In the genomic region with DNA sequence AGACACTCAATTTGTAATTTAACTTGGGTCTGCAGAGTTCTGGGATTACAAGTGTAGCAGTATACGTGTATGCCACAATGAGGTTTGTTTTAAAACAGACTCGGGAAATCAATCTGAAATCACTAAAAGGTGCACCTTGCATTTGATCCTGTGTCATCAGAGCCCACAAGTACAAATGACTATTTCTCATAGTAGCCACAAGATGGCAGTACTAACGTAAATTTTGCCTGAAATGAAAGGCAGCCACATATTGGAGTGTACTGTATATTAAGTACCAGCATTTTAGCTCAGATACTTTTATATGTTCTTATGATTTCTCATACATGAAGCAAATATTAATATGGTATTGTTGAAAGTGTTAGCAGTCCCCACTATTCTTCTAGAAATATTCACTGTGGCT, we compare ENCODE assay signal across 12 mouse cellular contexts.
DNase-seq lines count a peak whose midpoint lies in the region; ATAC-seq and TF ChIP-seq lines count a peak whose summit lies in the region.
"Had no signal": no experiment of that assay in that cellular context is flagged by ENCODE, and none has a peak within 500 bp of the region (broad histone marks: within the 10 kb centered on the region; RNA-seq: fewer than 3 reads in every experiment).

No protein-coding gene starts in this region.

- peak; percentile 29 for DNase-seq in embryonic facial prominence, embryonic 11.5 days (ENCODE audit: low spot score)
- DNase-seq in embryonic facial prominence, embryonic 10.5 days (ENCODE audit: low spot score): no peak
- DNase-seq in layer of hippocampus, adult 2 months (ENCODE audit: low spot score in 2 of 2): no peak
- DNase-seq in layer of hippocampus, postnatal 36 days: no peak
- peak; percentile 24 for DNase-seq in A20 (ENCODE audit: low read depth, low spot score)
- DNase-seq in embryo, embryonic 11.5 days (ENCODE audit: low read depth, low spot score): peak; percentile 5
- DNase-seq in c-Kit-positive CD71-positive TER-119-positive erythroid progenitor cells, embryonic 14.5 days (ENCODE audit: low spot score): no peak
- no peak for DNase-seq in neural tube, embryonic 10.5 days (ENCODE audit: extremely low spot score, low spot score)
- DNase-seq: kidney, adult 11 months; spleen, adult 18-20 months had no signal

- no peak overlapping the region for H3K4me3 ChIP-seq in embryonic facial prominence, embryonic 11.5 days (ENCODE audit: low read depth, low read length)
- H3K4me3 ChIP-seq in embryonic facial prominence, embryonic 10.5 days: no peak overlapping the region
- no peak overlapping the region for H3K4me3 ChIP-seq in layer of hippocampus, adult 2 months
- H3K4me3 ChIP-seq: heart, embryonic 15.5 days; liver, embryonic 15.5 days had no signal

- H3K4me1 ChIP-seq in embryonic facial prominence, embryonic 11.5 days (ENCODE audit: control insufficient read depth, insufficient read depth, low read length): no peaks in the 10 kb centered on the region
- H3K4me1 ChIP-seq in embryonic facial prominence, embryonic 10.5 days: no peaks in the 10 kb centered on the region
- H3K4me1 ChIP-seq: heart, embryonic 15.5 days; liver, embryonic 15.5 days had no signal

- no peaks in the 10 kb centered on the region for H3K27me3 ChIP-seq in embryonic facial prominence, embryonic 11.5 days (ENCODE audit: control insufficient read depth, insufficient read depth, low read length)
- H3K27me3 ChIP-seq in embryonic facial prominence, embryonic 10.5 days (replicated peaks; ENCODE audit: low read depth, poor library complexity, severe bottlenecking): no peaks in the 10 kb centered on the region
- H3K27me3 ChIP-seq: heart, embryonic 15.5 days; liver, embryonic 15.5 days had no signal

- H3K36me3 ChIP-seq in embryonic facial prominence, embryonic 11.5 days (replicated peaks; ENCODE audit: control insufficient read depth, insufficient read depth, low read depth, low read length): no peaks in the 10 kb centered on the region
- no peaks in the 10 kb centered on the region for H3K36me3 ChIP-seq in embryonic facial prominence, embryonic 10.5 days (replicated peaks)
- H3K36me3 ChIP-seq: heart, embryonic 15.5 days; liver, embryonic 15.5 days had no signal

- H3K4me2 ChIP-seq in embryonic facial prominence, embryonic 11.5 days (ENCODE audit: low read depth, low read length): no peak overlapping the region
- H3K4me2 ChIP-seq: heart, embryonic 15.5 days; liver, embryonic 15.5 days had no signal

- no peak for ATAC-seq in embryonic facial prominence, embryonic 11.5 days (replicated peaks; ENCODE audit: insufficient number of reproducible peaks, low FRiP score, low TSS enrichment, low read depth)

- H3K9me3 ChIP-seq in embryonic facial prominence, embryonic 11.5 days (replicated peaks; ENCODE audit: control insufficient read depth, low read length): no peaks in the 10 kb centered on the region
- H3K9me3 ChIP-seq in embryonic facial prominence, embryonic 10.5 days: no peaks in the 10 kb centered on the region
- H3K9me3 ChIP-seq: heart, embryonic 15.5 days; liver, embryonic 15.5 days had no signal

- no peak overlapping the region for H3K27ac ChIP-seq in embryonic facial prominence, embryonic 11.5 days (replicated peaks; ENCODE audit: low read depth, low read length)
- H3K27ac ChIP-seq in embryonic facial prominence, embryonic 10.5 days (replicated peaks): no peak overlapping the region
- H3K27ac ChIP-seq in layer of hippocampus, adult 2 months: no peak overlapping the region
- H3K27ac ChIP-seq: heart, embryonic 15.5 days; liver, embryonic 15.5 days had no signal

- 22% methylated on average over 3 of the region's 3 CpGs for WGBS in embryonic facial prominence, embryonic 11.5 days
- 26% methylated on average over 3 of the region's 3 CpGs for WGBS in embryonic facial prominence, embryonic 10.5 days

- peak; percentile 70 for TF ChIP-seq CTCF in layer of hippocampus, adult 2 months (conservative IDR thresholded peaks at IDR 0.05)

- H3K9ac ChIP-seq in embryonic facial prominence, embryonic 11.5 days (replicated peaks; ENCODE audit: low read length): no peak overlapping the region
- H3K9ac ChIP-seq: heart, embryonic 15.5 days; liver, embryonic 15.5 days had no signal

Comparison
In these comparisons a context has a peak if more than half of its experiments do, and no peak if none do; other contexts are left out.
1. DNase-seq: peak in embryonic facial prominence, embryonic 11.5 days (single experiment), A20 (single experiment) and embryo, embryonic 11.5 days (single experiment); none in embryonic facial prominence, embryonic 10.5 days (single experiment), layer of hippocampus, adult 2 months (0 of 2), layer of hippocampus, postnatal 36 days (0 of 2), c-Kit-positive CD71-positive TER-119-positive erythroid progenitor cells, embryonic 14.5 days (single experiment) and neural tube, embryonic 10.5 days (single experiment).